Mouse (Mus musculus) heart, embryonic 16.5 days (tissue): Measurements from ENCODE around the gene Rtp3. TPM values are rescaled to one million over a fixed set of nuclear protein-coding genes. Genes with fewer than 3 reads are reported as not detected.

Experiments used
- ATAC-seq: fragments of 200-750 bp; cut with Nextera tagmentation; replicated peaks from 2 replicates; pipeline ENCODE4 v1.8.0; 2017; ENCODE audit warnings: moderate number of reproducible peaks; ENCODE audit not compliant: insufficient read depth, low FRiP score; ENCODE audit errors: extremely low read depth
- H3K27ac ChIP-seq: fragments of 300-500 bp; sonication (generic); 2 replicates; pipeline ENCODE4 v1.5.1; 2014; ENCODE audit warnings: mild to moderate bottlenecking, low read length, control low read depth, moderate library complexity
- H3K27me3 ChIP-seq: fragments of 300-500 bp; sonication (generic); 2 replicates; pipeline ENCODE4 v1.6.1; 2014; ENCODE audit warnings: low read length, mixed read lengths; ENCODE audit not compliant: control insufficient read depth, insufficient read depth
- H3K36me3 ChIP-seq: fragments of 300-500 bp; sonication (generic); 2 replicates; pipeline ENCODE4 v1.6.1; 2014; ENCODE audit not compliant: control insufficient read depth, insufficient read depth
- H3K4me1 ChIP-seq: fragments of 300-500 bp; sonication (generic); 2 replicates; pipeline ENCODE4 v1.6.1; 2014; ENCODE audit warnings: low read length, mixed read lengths; ENCODE audit not compliant: control insufficient read depth, insufficient read depth
- H3K4me2 ChIP-seq: fragments of 300-500 bp; sonication (generic); 2 replicates; pipeline ENCODE4 v1.6.1; 2014; ENCODE audit warnings: low read depth, mild to moderate bottlenecking, control low read depth, low read length
- H3K4me3 ChIP-seq: fragments of 300-500 bp; sonication (generic); 2 replicates; pipeline ENCODE4 v1.5.1; 2014; ENCODE audit warnings: mild to moderate bottlenecking, control low read depth, low read length
- H3K9ac ChIP-seq: fragments of 300-500 bp; sonication (generic); 2 replicates; pipeline ENCODE4 v1.6.1; 2014; ENCODE audit warnings: low read length, control low read depth
- H3K9me3 ChIP-seq: fragments of 300-500 bp; sonication (generic); replicated peaks from 2 replicates; pipeline ENCODE4 v1.6.1; 2016; ENCODE audit warnings: low read length; ENCODE audit not compliant: control insufficient read depth
- WGBS: fragments of 180-500 bp; shearing (Covaris S2); extraction: QIAGEN DNeasy Blood & Tissue Kit; methylation state at CpG from one replicate; pipeline ENCODE4 v1.1.7; 2014; 5-methylcytosine and 5-hydroxymethylcytosine counted together
- polyA plus RNA-seq: library from polyadenylated mRNA; unstranded; fragments of >200 nt; fragmentation: Nextera tagmentation; extraction: Ambion mirVana; gene quantifications from 2 replicates; pipeline ENCODE4 v1.2.1, GENCODE M21; 2015

Rtp3 gene
- polyA plus RNA-seq, 1 experiment from 2014 or later, result 0.13 TPM

- Histone ChIP-seq H3K4me3 (no peak overlapping the region), H3K9me3 (no peaks in the 10 kb centered on the region), H3K9ac (no peak overlapping the region), H3K36me3 (peaks cover 2% of the 10 kb centered on the region; the same call in 1 of the 2 replicates), H3K4me1 (peaks cover 6% of the 10 kb centered on the region), H3K27me3 (no peaks in the 10 kb centered on the region), H3K4me2 (no peak overlapping the region), H3K27ac (no peak overlapping the region)
- ATAC-seq, result no peak
- WGBS, result 90% methylated on average over 22 of the region's 22 CpGs
Observed at GRCm38 (mm10) chr9:110965062-110965909, 25.1 kb downstream of the Rtp3 start.

- Histone ChIP-seq H3K9me3 (no peaks in the 10 kb centered on the region), H3K9ac (no peak overlapping the region), H3K4me1 (peaks cover 6% of the 10 kb centered on the region), H3K27ac (no peak overlapping the region), H3K27me3 (no peaks in the 10 kb centered on the region), H3K4me3 (no peak overlapping the region), H3K4me2 (no peak overlapping the region), H3K36me3 (peaks cover 2% of the 10 kb centered on the region; the same call in 1 of the 2 replicates)
- ATAC-seq, result no peak
- WGBS, result 65% methylated on average over 8 of the region's 8 CpGs
Observed at GRCm38 (mm10) chr9:110963566-110964115, 26.7 kb downstream of the Rtp3 start.

GRCm38 (mm10) chr9:110961386-110961785 lies 29.0 kb downstream of the Rtp3 start:
- 96% methylated on average over 8 of the region's 8 CpGs for WGBS
- no peak overlapping the region for H3K27ac ChIP-seq
- peaks cover 2% of the 10 kb centered on the region; the same call in 1 of the 2 replicates for H3K36me3 ChIP-seq
- H3K4me2 ChIP-seq, result no peak overlapping the region
- H3K27me3 ChIP-seq, result no peaks in the 10 kb centered on the region
- H3K9me3 ChIP-seq, result no peaks in the 10 kb centered on the region
- peaks cover 6% of the 10 kb centered on the region for H3K4me1 ChIP-seq
- H3K4me3 ChIP-seq, result no peak overlapping the region
- no peak overlapping the region for H3K9ac ChIP-seq
- no peak for ATAC-seq

- WGBS, result 79% methylated on average over 13 of the region's 13 CpGs
- H3K9ac ChIP-seq, result no peak overlapping the region
- no peaks in the 10 kb centered on the region for H3K9me3 ChIP-seq
- peaks cover 2% of the 10 kb centered on the region; the same call in 1 of the 2 replicates for H3K36me3 ChIP-seq
- H3K27ac ChIP-seq, result no peak overlapping the region
- no peak overlapping the region for H3K4me3 ChIP-seq
- no peak overlapping the region for H3K4me2 ChIP-seq
- ATAC-seq, result no peak
- peaks cover 6% of the 10 kb centered on the region for H3K4me1 ChIP-seq
- no peaks in the 10 kb centered on the region for H3K27me3 ChIP-seq
Observed at GRCm38 (mm10) chr9:110960230-110961149, 29.9 kb downstream of the Rtp3 start.

- peaks cover 2% of the 10 kb centered on the region; the same call in 1 of the 2 replicates for H3K36me3 ChIP-seq
Observed at GRCm38 (mm10) chr9:110959669-110960068, 30.7 kb downstream of the Rtp3 start.

GRCm38 (mm10) chr9:110955962-110956361 lies 34.4 kb downstream of the Rtp3 start:
- no peaks in the 10 kb centered on the region for H3K9me3 ChIP-seq
- no peaks in the 10 kb centered on the region for H3K36me3 ChIP-seq
- H3K4me2 ChIP-seq, result no peak overlapping the region
- WGBS, result 78% methylated on average over 6 of the region's 6 CpGs
- H3K4me1 ChIP-seq, result peaks cover 12% of the 10 kb centered on the region
- H3K9ac ChIP-seq, result no peak overlapping the region
- H3K4me3 ChIP-seq, result no peak overlapping the region
- no peak for ATAC-seq
- H3K27ac ChIP-seq, result no peak overlapping the region
- H3K27me3 ChIP-seq, result no peaks in the 10 kb centered on the region

More at GRCm38 (mm10) chr9:110959669-110960068, 30.7 kb downstream of the Rtp3 start:
- Histone ChIP-seq H3K27ac (no peak overlapping the region), H3K4me1 (peaks cover 6% of the 10 kb centered on the region), H3K4me2 (no peak overlapping the region), H3K27me3 (no peaks in the 10 kb centered on the region), H3K9me3 (no peaks in the 10 kb centered on the region), H3K4me3 (no peak overlapping the region), H3K9ac (no peak overlapping the region)
- no peak for ATAC-seq
- WGBS, result 76% methylated on average over 5 of the region's 5 CpGs

- Histone ChIP-seq H3K27me3 (no peaks in the 10 kb centered on the region), H3K4me3 (peak overlapping the region; percentile 65), H3K36me3 (no peaks in the 10 kb centered on the region), H3K9ac (no peak overlapping the region), H3K27ac (no peak overlapping the region), H3K9me3 (no peaks in the 10 kb centered on the region), H3K4me1 (peaks cover 12% of the 10 kb centered on the region), H3K4me2 (peak overlapping the region; percentile 88)
- no peak for ATAC-seq
- WGBS, result 44% methylated on average over 2 of the region's 2 CpGs
Observed at GRCm38 (mm10) chr9:110954681-110955445, 35.5 kb downstream of the Rtp3 start.
